In genomic region chr3:94648755-94649590, GRCm38 (mm10) we compare ENCODE assay signal across 9 mouse cellular contexts. TPM values are rescaled to one million over a fixed set of nuclear protein-coding genes. Genes with fewer than 3 reads are reported as not detected.
A peak's percentile ranks its signal among the peaks of the same experiment; 100 is the strongest.
DNase-seq lines count a peak whose midpoint lies in the region; ATAC-seq and TF ChIP-seq lines count a peak whose summit lies in the region.
"Had no signal": no experiment of that assay in that cellular context is flagged by ENCODE, and none has a peak within 500 bp of the region (broad histone marks: within the 10 kb centered on the region; RNA-seq: fewer than 3 reads in every experiment).

No protein-coding gene starts in this region.

- no peak overlapping the region for H3K27ac ChIP-seq in hindbrain, postnatal 0 days
- no peak overlapping the region for H3K27ac ChIP-seq in hindbrain, embryonic 13.5 days
- no peak overlapping the region for H3K27ac ChIP-seq in heart, postnatal 0 days (ENCODE audit: low read depth)
- peak overlapping the region; percentile 91 for H3K27ac ChIP-seq in lung, postnatal 0 days (ENCODE audit: low read length)
- H3K27ac ChIP-seq: macrophage had no signal

- no peak overlapping the region for H3K4me2 ChIP-seq in hindbrain, postnatal 0 days (ENCODE audit: low read depth, low read length)
- H3K4me2 ChIP-seq in hindbrain, embryonic 13.5 days, result no peak overlapping the region
- H3K4me2 ChIP-seq in heart, postnatal 0 days (ENCODE audit: low read depth, low read length), result no peak overlapping the region
- no peak overlapping the region for H3K4me2 ChIP-seq in lung, postnatal 0 days (replicated peaks; ENCODE audit: low read depth, low read length)

- no peaks in the 10 kb centered on the region for H3K27me3 ChIP-seq in hindbrain, postnatal 0 days (ENCODE audit: insufficient read depth, low read length)
- H3K27me3 ChIP-seq in hindbrain, embryonic 13.5 days, result no peaks in the 10 kb centered on the region
- no peaks in the 10 kb centered on the region for H3K27me3 ChIP-seq in heart, postnatal 0 days (ENCODE audit: control insufficient read depth, insufficient read depth, low read length)
- no peaks in the 10 kb centered on the region for H3K27me3 ChIP-seq in lung, postnatal 0 days (replicated peaks; ENCODE audit: insufficient read depth, low read length)

- H3K4me3 ChIP-seq in hindbrain, postnatal 0 days (ENCODE audit: low read length), result no peak overlapping the region
- no peak overlapping the region for H3K4me3 ChIP-seq in hindbrain, embryonic 13.5 days
- H3K4me3 ChIP-seq in heart, postnatal 0 days (ENCODE audit: low read depth, low read length), result no peak overlapping the region
- no peak overlapping the region for H3K4me3 ChIP-seq in lung, postnatal 0 days (ENCODE audit: low read depth, low read length)

- 0 out of 2 replicates have a peak, but pooled peaks have one; percentile 47 for ATAC-seq in hindbrain, postnatal 0 days
- ATAC-seq in hindbrain, embryonic 13.5 days (ENCODE audit: low FRiP score), result no peak
- ATAC-seq in heart, postnatal 0 days (ENCODE audit: insufficient read depth, low read depth), result peak; percentile 60
- peak; percentile 91 for ATAC-seq in lung, postnatal 0 days
- no peak; the same call in 1 of the 2 replicates for ATAC-seq in erythroblast, adult 5-6 weeks (replicated peaks; ENCODE audit: low FRiP score, poor library complexity, severe bottlenecking)

- H3K9ac ChIP-seq in hindbrain, postnatal 0 days (replicated peaks; ENCODE audit: low read length), result no peak overlapping the region
- no peak overlapping the region for H3K9ac ChIP-seq in hindbrain, embryonic 13.5 days
- no peak overlapping the region for H3K9ac ChIP-seq in heart, postnatal 0 days (replicated peaks; ENCODE audit: low read depth, low read length)
- no peak overlapping the region for H3K9ac ChIP-seq in lung, postnatal 0 days (replicated peaks; ENCODE audit: low read depth)

- H3K4me1 ChIP-seq in hindbrain, postnatal 0 days (ENCODE audit: insufficient read depth, low read length), result no peaks in the 10 kb centered on the region
- H3K4me1 ChIP-seq in hindbrain, embryonic 13.5 days (replicated peaks), result peaks cover 4% of the 10 kb centered on the region; the same call in 1 of the 2 replicates
- H3K4me1 ChIP-seq in heart, postnatal 0 days (ENCODE audit: control insufficient read depth, insufficient read depth), result peaks cover 5% of the 10 kb centered on the region; the same call in 1 of the 2 replicates
- H3K4me1 ChIP-seq in lung, postnatal 0 days (ENCODE audit: insufficient read depth, low read depth, low read length), result no peaks in the 10 kb centered on the region; the same call in 1 of the 2 replicates

- no peak for TF ChIP-seq CTCF in hindbrain, postnatal 0 days (IDR thresholded peaks at IDR 0.05; ENCODE audit: low read depth)
- no peak for TF ChIP-seq CTCF in heart, postnatal 0 days (IDR thresholded peaks at IDR 0.05; ENCODE audit: low read depth)
- no peak for TF ChIP-seq CTCF in lung, postnatal 0 days (IDR thresholded peaks at IDR 0.05)

- H3K9me3 ChIP-seq in hindbrain, postnatal 0 days (ENCODE audit: low read length), result no peaks in the 10 kb centered on the region
- H3K9me3 ChIP-seq in hindbrain, embryonic 13.5 days, result no peaks in the 10 kb centered on the region
- no peaks in the 10 kb centered on the region for H3K9me3 ChIP-seq in heart, postnatal 0 days (replicated peaks; ENCODE audit: control insufficient read depth, low read length)
- H3K9me3 ChIP-seq in lung, postnatal 0 days (ENCODE audit: low read length), result no peaks in the 10 kb centered on the region

- WGBS in hindbrain, postnatal 0 days, result 28% methylated on average over 6 of the region's 6 CpGs
- WGBS in hindbrain, embryonic 13.5 days, result 62% methylated on average over 6 of the region's 6 CpGs
- WGBS in heart, postnatal 0 days, result 25% methylated on average over 6 of the region's 6 CpGs
- WGBS in lung, postnatal 0 days, result 18% methylated on average over 6 of the region's 6 CpGs

- TF ChIP-seq EP300 in heart, postnatal 0 days (IDR thresholded peaks at IDR 0.05; ENCODE audit: low read depth), result no peak
- peak; percentile 92 for TF ChIP-seq EP300 in lung, postnatal 0 days (IDR thresholded peaks at IDR 0.05)

- no peaks in the 10 kb centered on the region for H3K36me3 ChIP-seq in hindbrain, postnatal 0 days (ENCODE audit: insufficient read depth, low read length)
- no peaks in the 10 kb centered on the region for H3K36me3 ChIP-seq in hindbrain, embryonic 13.5 days
- H3K36me3 ChIP-seq in heart, postnatal 0 days (replicated peaks; ENCODE audit: control insufficient read depth, insufficient read depth, low read length), result no peaks in the 10 kb centered on the region
- H3K36me3 ChIP-seq in lung, postnatal 0 days (ENCODE audit: insufficient read depth, low read length), result no peaks in the 10 kb centered on the region

- peak; percentile 9 for DNase-seq in hindbrain, postnatal 0 days (ENCODE audit: low spot score)
- DNase-seq in adrenal gland, adult 8-10 months, result peak; percentile 46
- peak; percentile 50 for DNase-seq in heart, postnatal 0 days (ENCODE audit: low spot score)
- DNase-seq in lung, postnatal 0 days (ENCODE audit: low spot score), result peak; percentile 94
- DNase-seq in ovary, postnatal 36 days (ENCODE audit: low spot score), result no peak
- no peak for DNase-seq in kidney, adult 11 months

RNA-seq across cellular contexts. Expression of gene Gm10972, which starts 6.1 kb away (rescaled TPM):
- not detected in 2 replicates for total RNA-seq in hindbrain, postnatal 0 days (2014; rRNA removed)
- polyA plus RNA-seq in hindbrain, postnatal 0 days (2015; fragmentation: Nextera tagmentation; extraction: Ambion mirVana), result not detected in 2 replicates
- not detected in 2 replicates for polyA plus RNA-seq in hindbrain, embryonic 13.5 days (2015; fragmentation: Nextera tagmentation; extraction: Ambion mirVana)
- not detected for total RNA-seq in adrenal gland, adult 8-10 months (2022)
- not detected in 2 replicates for total RNA-seq in heart, postnatal 0 days (2014; rRNA removed; ENCODE audit: low replicate concordance)
- not detected in 2 replicates for polyA plus RNA-seq in heart, postnatal 0 days (2015; fragmentation: Nextera tagmentation; extraction: Ambion mirVana)
- polyA plus RNA-seq in lung, postnatal 0 days (2015; fragmentation: Nextera tagmentation; extraction: Ambion mirVana), result not detected in 2 replicates
- total RNA-seq in erythroblast, adult 5-6 weeks (2015; ENCODE audit: low replicate concordance), result not detected in 2 replicates
- total RNA-seq in erythroblast, adult 5-6 weeks (2017; ENCODE audit: low replicate concordance), result not detected in 2 replicates
- polyA plus RNA-seq: macrophage had no signal

RNA-seq across cellular contexts. Expression of gene Tuft1, which starts 9.7 kb away (rescaled TPM):
- total RNA-seq in hindbrain, postnatal 0 days (2014; rRNA removed), result 8.4 and 14.7 TPM in 2 replicates
- polyA plus RNA-seq in hindbrain, postnatal 0 days (2015; fragmentation: Nextera tagmentation; extraction: Ambion mirVana), result 6.8 and 7.6 TPM in 2 replicates
- 4.2 and 4.5 TPM in 2 replicates for polyA plus RNA-seq in hindbrain, embryonic 13.5 days (2015; fragmentation: Nextera tagmentation; extraction: Ambion mirVana)
- 10 to 100 TPM; 14.5 to 18.2 (median 16.9) TPM for total RNA-seq in adrenal gland, adult 8-10 months (2022)
- 12.9 and 29.0 TPM in 2 replicates for total RNA-seq in heart, postnatal 0 days (2014; rRNA removed; ENCODE audit: low replicate concordance)
- 3.1 and 4.8 TPM in 2 replicates for polyA plus RNA-seq in heart, postnatal 0 days (2015; fragmentation: Nextera tagmentation; extraction: Ambion mirVana)
- 16.9 and 19.5 TPM in 2 replicates for polyA plus RNA-seq in lung, postnatal 0 days (2015; fragmentation: Nextera tagmentation; extraction: Ambion mirVana)
- 0.77 and 2.5 TPM in 2 replicates for total RNA-seq in erythroblast, adult 5-6 weeks (2015; ENCODE audit: low replicate concordance)
- total RNA-seq in erythroblast, adult 5-6 weeks (2017; ENCODE audit: low replicate concordance), result 4.5 and 10.5 TPM in 2 replicates

RNA-seq across cellular contexts. Expression of gene Selenbp2, which starts 44.4 kb away (rescaled TPM):
- total RNA-seq in hindbrain, postnatal 0 days (2014; rRNA removed), result 1.8 TPM in 1 of 2 replicates, not detected in the other
- 0.62 and 0.79 TPM in 2 replicates for polyA plus RNA-seq in hindbrain, postnatal 0 days (2015; fragmentation: Nextera tagmentation; extraction: Ambion mirVana)
- polyA plus RNA-seq in hindbrain, embryonic 13.5 days (2015; fragmentation: Nextera tagmentation; extraction: Ambion mirVana), result 0.52 TPM in 1 of 2 replicates, not detected in the other
- 10 to 100 TPM in 1 of 4 experiments, 1 to 10 TPM in 3; 5.4 to 11.5 (median 6.4) TPM for total RNA-seq in adrenal gland, adult 8-10 months (2022)
- 10.7 and 42.5 TPM in 2 replicates for total RNA-seq in heart, postnatal 0 days (2014; rRNA removed; ENCODE audit: low replicate concordance)
- polyA plus RNA-seq in heart, postnatal 0 days (2015; fragmentation: Nextera tagmentation; extraction: Ambion mirVana), result 3.7 and 4.6 TPM in 2 replicates
- 7.8 and 8.5 TPM in 2 replicates for polyA plus RNA-seq in lung, postnatal 0 days (2015; fragmentation: Nextera tagmentation; extraction: Ambion mirVana)
- not detected in 2 replicates for total RNA-seq in erythroblast, adult 5-6 weeks (2015; ENCODE audit: low replicate concordance)
- 0.43 and 4.3 TPM in 2 replicates for total RNA-seq in erythroblast, adult 5-6 weeks (2017; ENCODE audit: low replicate concordance)

Comparison
In these comparisons a context has a peak if more than half of its experiments do, and no peak if none do; other contexts are left out.
1. ATAC-seq: peak in hindbrain, postnatal 0 days (single experiment), heart, postnatal 0 days (single experiment) and lung, postnatal 0 days (single experiment); none in hindbrain, embryonic 13.5 days (single experiment) and erythroblast, adult 5-6 weeks (single experiment).
2. DNase-seq: peak in hindbrain, postnatal 0 days (single experiment), adrenal gland, adult 8-10 months (single experiment), heart, postnatal 0 days (single experiment) and lung, postnatal 0 days (single experiment); none in ovary, postnatal 36 days (single experiment) and kidney, adult 11 months (single experiment).